Mouse (Mus musculus) bone marrow macrophage, adult 2 months (primary cell): ENCODE data around the gene Pecam1.

ENCODE experiments used
- CTCF ChIP-seq: IDR thresholded peaks from 2 replicates; pipeline ENCODE4 v1.5.1; 2012; ENCODE audit warnings: low read depth, mild to moderate bottlenecking, low read length, moderate library complexity
- POLR2A ChIP-seq: IDR thresholded peaks from 2 replicates; pipeline ENCODE4 v1.6.1; 2012; ENCODE audit warnings: mild to moderate bottlenecking, low read depth, low read length, borderline replicate concordance

DNA sequence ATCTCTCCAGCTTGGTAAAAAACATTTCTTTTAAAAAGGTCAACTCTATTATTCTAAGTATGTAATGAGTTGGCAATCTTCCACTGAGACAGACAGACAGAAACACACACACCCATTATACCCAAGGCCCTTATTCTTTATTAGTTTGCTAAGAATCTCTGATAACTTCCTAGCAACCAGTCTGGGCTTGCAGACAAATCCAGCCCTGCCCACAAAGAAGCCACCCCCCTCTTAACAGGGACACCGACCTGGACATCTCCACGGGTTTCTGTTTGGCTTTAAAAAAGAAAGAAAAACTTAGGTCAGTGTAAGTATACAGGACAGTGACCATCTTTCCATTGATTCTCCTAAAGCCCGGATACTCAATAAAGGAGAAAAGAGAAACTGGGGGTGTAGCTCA, 67.1 kb downstream of the Pecam1 start:
- TF ChIP-seq CTCF (no peak), POLR2A (no peak)
